Mouse (Mus musculus): ENCODE measurements around the gene Csf2rb2. TPM values are rescaled to one million over a fixed set of nuclear protein-coding genes. Genes with fewer than 3 reads are reported as not detected.
"Not testable (repeated sequence)": the region's sequence is repeated elsewhere in the genome, so short reads cannot be mapped to it uniquely, and the experiment has no call there.

Csf2rb2 gene
- 0.20 and 0.45 TPM in 2 replicates for polyA plus RNA-seq (2014; fragmentation: Nextera tagmentation; extraction: Ambion mirVana)

- 69% methylated on average over 10 of the region's 10 CpGs for WGBS
- Histone ChIP-seq H3K9ac (no peak within 1 kb of the TSS), H3K9me3 (ENCODE audit: low read depth, low read length) (no peaks in the 10 kb centered on the region), H3K27ac (ENCODE audit: low read depth) (no peak within 1 kb of the TSS), H3K4me1 (ENCODE audit: insufficient read depth) (no peaks in the 10 kb centered on the region), H3K27me3 (ENCODE audit: insufficient read depth, low read length) (no peaks in the 10 kb centered on the region), H3K4me3 (ENCODE audit: low read depth, low read length) (no peak within 1 kb of the TSS), H3K4me2 (no peak within 1 kb of the TSS), H3K36me3 (ENCODE audit: insufficient read depth) (no peaks in the 10 kb centered on the region)
- TF ChIP-seq CTCF (IDR thresholded peaks at IDR 0.05; ENCODE audit: low read depth) = no peak
- ATAC-seq (ENCODE audit: insufficient read depth) = no peak
- DNase-seq = no peak
These were observed at the start of gene Csf2rb2 for GRCm38 (mm10) chr15:78305341-78305933. TSS of gene Csf2rb2 (minus strand) at chr15:78305721.

DNA sequence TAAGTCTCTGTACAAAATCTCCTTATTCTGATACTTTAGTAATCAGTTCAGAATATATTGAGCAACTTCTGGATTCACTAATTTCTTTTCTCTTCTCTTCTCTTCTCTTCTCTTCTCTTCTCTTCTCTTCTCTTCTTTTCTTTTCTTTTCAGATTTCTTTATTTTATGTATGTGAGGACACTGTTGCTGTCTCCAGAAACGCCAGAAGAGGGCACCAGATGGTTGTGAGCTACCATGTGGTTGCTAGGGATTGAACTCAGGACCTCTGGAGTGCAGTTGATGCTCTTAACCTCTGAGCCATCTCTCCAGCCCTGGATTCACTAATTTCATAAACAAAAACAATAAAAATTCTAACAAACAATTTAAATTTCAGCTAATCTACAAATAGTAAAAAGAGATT, 49.4 kb upstream of the Csf2rb2 start:
- WGBS = 0% methylated on average over 1 of the region's 1 CpGs
- no peak overlapping the region for H3K4me3 ChIP-seq (ENCODE audit: low read depth, low read length)
- H3K4me1 ChIP-seq (ENCODE audit: insufficient read depth) = no peaks in the 10 kb centered on the region
- peak; percentile 81 for DNase-seq
- H3K27me3 ChIP-seq (ENCODE audit: insufficient read depth, low read length) = no peaks in the 10 kb centered on the region
- no peak overlapping the region for H3K9ac ChIP-seq
- no peak overlapping the region for H3K4me2 ChIP-seq
- ATAC-seq (ENCODE audit: insufficient read depth) = no peak
- no peaks in the 10 kb centered on the region for H3K36me3 ChIP-seq (ENCODE audit: insufficient read depth)
- no peak overlapping the region for H3K27ac ChIP-seq (ENCODE audit: low read depth)
- H3K9me3 ChIP-seq (ENCODE audit: low read depth, low read length) = no peaks in the 10 kb centered on the region
- TF ChIP-seq CTCF (IDR thresholded peaks at IDR 0.05; ENCODE audit: low read depth) = peak; percentile 73

- DNase-seq = no peak
- WGBS = 38% methylated on average over 3 of the region's 3 CpGs
- Histone ChIP-seq H3K9ac (no peak overlapping the region), H3K4me3 (ENCODE audit: low read depth, low read length) (no peak overlapping the region), H3K36me3 (ENCODE audit: insufficient read depth) (no peaks in the 10 kb centered on the region), H3K4me1 (ENCODE audit: insufficient read depth) (no peaks in the 10 kb centered on the region), H3K27ac (ENCODE audit: low read depth) (no peak overlapping the region), H3K9me3 (ENCODE audit: low read depth, low read length) (no peaks in the 10 kb centered on the region), H3K4me2 (no peak overlapping the region), H3K27me3 (ENCODE audit: insufficient read depth, low read length) (no peaks in the 10 kb centered on the region)
- no peak for TF ChIP-seq CTCF (IDR thresholded peaks at IDR 0.05; ENCODE audit: low read depth)
- ATAC-seq (ENCODE audit: insufficient read depth) = no peak
These were observed 46.2 kb upstream of the Csf2rb2 start for GRCm38 (mm10) chr15:78351586-78352165.

GRCm38 (mm10) chr15:78344567-78344966, 39.0 kb upstream of the Csf2rb2 start:
- Histone ChIP-seq H3K9me3 (ENCODE audit: low read depth, low read length) (no peaks in the 10 kb centered on the region), H3K36me3 (ENCODE audit: insufficient read depth) (no peaks in the 10 kb centered on the region), H3K4me1 (ENCODE audit: insufficient read depth) (no peaks in the 10 kb centered on the region), H3K4me3 (ENCODE audit: low read depth, low read length) (no peak overlapping the region), H3K27ac (ENCODE audit: low read depth) (no peak overlapping the region), H3K4me2 (no peak overlapping the region), H3K27me3 (ENCODE audit: insufficient read depth, low read length) (no peaks in the 10 kb centered on the region), H3K9ac (no peak overlapping the region)
- ATAC-seq (ENCODE audit: insufficient read depth) (no peak), DNase-seq (no peak)
- no peak for TF ChIP-seq CTCF (IDR thresholded peaks at IDR 0.05; ENCODE audit: low read depth)
- 88% methylated on average over 3 of the region's 3 CpGs for WGBS

- Histone ChIP-seq H3K27ac (ENCODE audit: low read depth) (no peak overlapping the region), H3K4me2 (no peak overlapping the region), H3K36me3 (ENCODE audit: insufficient read depth) (no peaks in the 10 kb centered on the region), H3K9ac (no peak overlapping the region), H3K4me3 (ENCODE audit: low read depth, low read length) (no peak overlapping the region), H3K4me1 (ENCODE audit: insufficient read depth) (no peaks in the 10 kb centered on the region), H3K27me3 (ENCODE audit: insufficient read depth, low read length) (no peaks in the 10 kb centered on the region), H3K9me3 (ENCODE audit: low read depth, low read length) (no peaks in the 10 kb centered on the region)
- no peak for ATAC-seq (ENCODE audit: insufficient read depth)
- DNase-seq = no peak
- no peak for TF ChIP-seq CTCF (IDR thresholded peaks at IDR 0.05; ENCODE audit: low read depth)
- 8% methylated on average over 1 of the region's 1 CpGs for WGBS
These were observed 38.2 kb upstream of the Csf2rb2 start for GRCm38 (mm10) chr15:78343683-78344082.

DNA sequence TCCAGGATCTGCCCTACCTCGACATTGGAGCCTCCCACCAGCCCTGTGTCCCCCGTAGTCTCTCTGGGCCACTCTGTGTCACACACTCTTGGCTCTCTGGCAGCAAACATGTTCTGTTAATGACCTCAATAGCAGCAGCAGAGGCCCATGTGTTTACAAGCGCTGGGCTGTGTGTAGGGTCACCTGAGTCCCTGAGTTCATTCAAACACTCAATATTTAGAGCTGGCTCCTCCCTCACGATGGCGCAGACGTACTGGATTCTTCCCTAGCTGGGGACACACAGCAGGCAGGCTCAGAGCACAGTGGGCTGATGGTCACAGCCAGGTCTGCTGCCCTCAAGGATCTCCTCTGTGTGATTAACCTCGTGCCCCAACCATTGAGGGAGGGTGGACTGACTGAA, 35.4 kb upstream of the Csf2rb2 start:
- not testable (repeated sequence) for H3K9ac ChIP-seq; ATAC-seq (ENCODE audit: insufficient read depth); H3K9me3 ChIP-seq (ENCODE audit: low read depth, low read length); H3K27ac ChIP-seq (ENCODE audit: low read depth); H3K4me2 ChIP-seq; H3K27me3 ChIP-seq (ENCODE audit: insufficient read depth, low read length); H3K36me3 ChIP-seq (ENCODE audit: insufficient read depth); H3K4me1 ChIP-seq (ENCODE audit: insufficient read depth); H3K4me3 ChIP-seq (ENCODE audit: low read depth, low read length); DNase-seq
- WGBS = 42% methylated on average over 5 of the region's 7 CpGs

GRCm38 (mm10) chr15:78339627-78340423, 34.3 kb upstream of the Csf2rb2 start:
- ATAC-seq (ENCODE audit: insufficient read depth); H3K4me3 ChIP-seq (ENCODE audit: low read depth, low read length); H3K9ac ChIP-seq; H3K27me3 ChIP-seq (ENCODE audit: insufficient read depth, low read length); H3K4me2 ChIP-seq; H3K9me3 ChIP-seq (ENCODE audit: low read depth, low read length); H3K27ac ChIP-seq (ENCODE audit: low read depth); H3K36me3 ChIP-seq (ENCODE audit: insufficient read depth); H3K4me1 ChIP-seq (ENCODE audit: insufficient read depth): not testable (repeated sequence)
- DNase-seq = peak; percentile 70
- WGBS = 23% methylated on average over 7 of the region's 7 CpGs
- TF ChIP-seq CTCF (IDR thresholded peaks at IDR 0.05; ENCODE audit: low read depth) = peak; percentile 95

Data from lung, embryonic 14.5 days (tissue).